Mouse (Mus musculus) spleen, adult 2 months (tissue): ENCODE measurements at regions not wholly inside any gene's neighbourhood (a gene's known extent, or its start where the extent isn't known, plus 50 kb on each side); places are given as distances from the start of the nearest gene placed in this dataset.

ENCODE experiments used
- DNase-seq, 2 experiments: peaks; one replicate each; pipeline versions ENCODE4 v3.0.0 to v3.0.0-alpha.2; 2012 to 2021; ENCODE audit warnings: low spot score in 2 of 2, low read depth in 1 of 2
- H3K27ac ChIP-seq: fragments of 200-500 bp; 2 replicates; pipeline ENCODE4 v1.5.1; 2012; ENCODE audit warnings: low read length, inconsistent platforms; ENCODE audit not compliant: insufficient read depth
- H3K27me3 ChIP-seq: fragments of 200-500 bp; 2 replicates; pipeline ENCODE4 v1.6.1; 2012; ENCODE audit warnings: mild to moderate bottlenecking, moderate library complexity, low read length, inconsistent platforms; ENCODE audit not compliant: control insufficient read depth, insufficient read depth
- H3K36me3 ChIP-seq: fragments of 200-500 bp; 2 replicates; pipeline ENCODE4 v1.6.1; 2012; ENCODE audit warnings: mild to moderate bottlenecking, low read length, inconsistent platforms; ENCODE audit not compliant: control insufficient read depth, insufficient read depth
- H3K4me1 ChIP-seq: fragments of 200-500 bp; 2 replicates; pipeline ENCODE4 v1.6.1; 2011; ENCODE audit warnings: inconsistent platforms; ENCODE audit not compliant: control insufficient read depth, insufficient read depth, insufficient read length
- H3K4me3 ChIP-seq: fragments of 200-500 bp; 2 replicates; pipeline ENCODE4 v1.5.1; 2011; ENCODE audit warnings: mild to moderate bottlenecking, inconsistent platforms; ENCODE audit not compliant: insufficient read depth, insufficient read length; ENCODE audit errors: extremely low read depth
- CTCF ChIP-seq: fragments of 200-500 bp; IDR thresholded peaks from 2 replicates; pipeline ENCODE4 v1.5.1; 2011; ENCODE audit warnings: mild to moderate bottlenecking, inconsistent platforms; ENCODE audit not compliant: insufficient read depth, insufficient read length, insufficient replicate concordance; ENCODE audit errors: extremely low read depth
- POLR2A ChIP-seq: fragments of 200-500 bp; IDR thresholded peaks from 2 replicates; pipeline ENCODE4 v1.6.1; 2011; ENCODE audit warnings: low read depth, low read length, inconsistent platforms
- WGBS: fragments of 180-500 bp; shearing (Covaris S2); methylation state at CpG from one replicate; pipeline ENCODE4 v1.1.7; 2018; 5-methylcytosine and 5-hydroxymethylcytosine counted together

- H3K36me3 ChIP-seq = no peaks in the 10 kb centered on the region
- H3K27ac ChIP-seq = no peak overlapping the region
- WGBS = 49% methylated on average over 3 of the region's 3 CpGs
- TF ChIP-seq POLR2A (no peak), CTCF (no peak)
- no peaks in the 10 kb centered on the region for H3K4me1 ChIP-seq
- no peak overlapping the region for H3K4me3 ChIP-seq
- H3K27me3 ChIP-seq = no peaks in the 10 kb centered on the region
- DNase-seq = no peak
Measured at GRCm38 (mm10) chr6:11796361-11796760, 110.9 kb downstream of the Ndufa4 start.

DNA sequence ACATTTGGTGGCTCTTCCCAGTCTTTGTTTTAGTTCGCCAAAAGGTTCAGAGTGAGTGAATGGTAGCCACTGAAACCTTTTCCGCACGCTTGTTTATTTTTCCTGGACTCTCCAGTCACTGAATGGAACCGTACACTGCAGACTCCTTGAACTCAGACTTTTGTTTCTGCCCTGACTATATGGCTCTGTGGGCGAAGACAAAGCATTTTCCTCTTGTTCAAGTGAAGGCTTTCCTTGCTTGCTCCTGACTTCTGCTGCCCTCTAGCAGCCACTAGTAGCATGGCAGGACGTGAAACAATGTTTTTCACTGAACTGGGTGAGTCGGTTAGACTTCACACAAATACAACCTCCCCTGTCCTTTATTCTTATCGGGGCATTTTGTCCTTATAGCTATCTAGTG lies 113.9 kb downstream of the Ndufa4 start:
- peak in 1 of 2 experiments; percentile 5 for DNase-seq
- no peak overlapping the region for H3K27ac ChIP-seq
- 37% methylated on average over 8 of the region's 8 CpGs for WGBS
- no peaks in the 10 kb centered on the region for H3K4me1 ChIP-seq
- no peak overlapping the region for H3K4me3 ChIP-seq
- no peaks in the 10 kb centered on the region for H3K27me3 ChIP-seq
- TF ChIP-seq CTCF = peak; percentile 11; the same call in 1 of the 2 replicates
- no peak for TF ChIP-seq POLR2A
- H3K36me3 ChIP-seq = no peaks in the 10 kb centered on the region

DNA sequence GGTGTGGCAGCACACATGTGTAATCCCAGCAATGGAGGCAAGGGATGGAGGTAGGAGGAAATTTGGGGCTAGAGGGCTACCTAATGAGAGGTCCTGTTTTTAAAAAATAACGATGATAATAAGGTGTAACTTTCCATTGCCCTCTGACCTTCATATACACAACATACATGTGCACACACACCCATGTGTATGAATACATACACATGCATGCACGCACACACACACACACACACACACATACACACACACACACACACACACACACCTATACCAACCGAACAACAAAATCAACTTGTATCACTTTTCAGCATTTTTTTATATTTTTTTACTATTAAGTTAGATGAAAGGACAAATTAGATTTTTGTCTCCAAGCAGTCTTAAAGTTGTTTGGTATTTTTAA lies 115.1 kb downstream of the Ndufa4 start:
- Histone ChIP-seq H3K36me3 (no peaks in the 10 kb centered on the region), H3K27ac (no peak overlapping the region), H3K27me3 (no peaks in the 10 kb centered on the region), H3K4me3 (no peak overlapping the region), H3K4me1 (no peaks in the 10 kb centered on the region)
- DNase-seq = no peak
- TF ChIP-seq CTCF = no peak
- TF ChIP-seq POLR2A = no peak
- 90% methylated on average over 3 of the region's 3 CpGs for WGBS

GRCm38 (mm10) chr6:11791056-11791455 lies 116.2 kb downstream of the Ndufa4 start:
- no peak for TF ChIP-seq POLR2A
- TF ChIP-seq CTCF = no peak
- Histone ChIP-seq H3K4me1 (no peaks in the 10 kb centered on the region), H3K4me3 (no peak overlapping the region), H3K27ac (no peak overlapping the region), H3K36me3 (no peaks in the 10 kb centered on the region), H3K27me3 (no peaks in the 10 kb centered on the region)
- no peak for DNase-seq
- WGBS = 67% methylated on average over 3 of the region's 3 CpGs

GRCm38 (mm10) chr6:11773992-11774391 lies 133.3 kb downstream of the Ndufa4 start:
- DNase-seq = no peak
- WGBS = 78% methylated on average over 3 of the region's 3 CpGs
- Histone ChIP-seq H3K27ac (no peak overlapping the region), H3K27me3 (no peaks in the 10 kb centered on the region; the same call in 1 of the 2 replicates), H3K36me3 (no peaks in the 10 kb centered on the region), H3K4me3 (no peak overlapping the region), H3K4me1 (no peaks in the 10 kb centered on the region)
- TF ChIP-seq CTCF (no peak), POLR2A (no peak)

DNA sequence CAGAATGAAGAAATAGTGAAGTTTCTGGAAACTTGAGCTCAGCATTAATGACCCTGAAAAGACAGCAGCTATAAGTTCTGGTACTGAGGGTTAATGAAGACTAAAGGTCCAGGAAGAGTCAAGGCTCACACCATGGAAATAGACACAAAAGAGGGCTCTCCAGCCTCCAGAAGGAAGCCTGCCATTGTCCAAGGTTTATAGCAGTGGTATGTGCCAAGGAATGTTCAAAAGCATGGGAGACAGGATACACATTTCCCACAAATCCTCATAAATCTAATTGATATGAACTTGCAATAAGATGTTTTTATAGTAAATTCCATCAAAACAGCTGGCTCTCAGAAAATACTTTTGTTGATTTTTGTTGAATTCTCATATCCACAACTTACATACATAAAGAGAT lies 144.4 kb downstream of the Ndufa4 start:
- H3K4me3 ChIP-seq = no peak overlapping the region
- no peaks in the 10 kb centered on the region for H3K27me3 ChIP-seq
- TF ChIP-seq CTCF (no peak), POLR2A (no peak)
- H3K36me3 ChIP-seq = no peaks in the 10 kb centered on the region
- DNase-seq = no peak
- H3K27ac ChIP-seq = no peak overlapping the region
- H3K4me1 ChIP-seq = no peaks in the 10 kb centered on the region

GRCm38 (mm10) chr6:11737667-11738066 lies 169.6 kb downstream of the Ndufa4 start:
- WGBS = 89% methylated on average over 4 of the region's 4 CpGs
- no peak overlapping the region for H3K4me3 ChIP-seq
- no peaks in the 10 kb centered on the region for H3K36me3 ChIP-seq
- no peaks in the 10 kb centered on the region for H3K4me1 ChIP-seq
- no peak for TF ChIP-seq CTCF
- TF ChIP-seq POLR2A = no peak
- DNase-seq = no peak
- H3K27me3 ChIP-seq = no peaks in the 10 kb centered on the region
- no peak overlapping the region for H3K27ac ChIP-seq
